Mouse (Mus musculus): ENCODE results near the gene Rps25.

DNA sequence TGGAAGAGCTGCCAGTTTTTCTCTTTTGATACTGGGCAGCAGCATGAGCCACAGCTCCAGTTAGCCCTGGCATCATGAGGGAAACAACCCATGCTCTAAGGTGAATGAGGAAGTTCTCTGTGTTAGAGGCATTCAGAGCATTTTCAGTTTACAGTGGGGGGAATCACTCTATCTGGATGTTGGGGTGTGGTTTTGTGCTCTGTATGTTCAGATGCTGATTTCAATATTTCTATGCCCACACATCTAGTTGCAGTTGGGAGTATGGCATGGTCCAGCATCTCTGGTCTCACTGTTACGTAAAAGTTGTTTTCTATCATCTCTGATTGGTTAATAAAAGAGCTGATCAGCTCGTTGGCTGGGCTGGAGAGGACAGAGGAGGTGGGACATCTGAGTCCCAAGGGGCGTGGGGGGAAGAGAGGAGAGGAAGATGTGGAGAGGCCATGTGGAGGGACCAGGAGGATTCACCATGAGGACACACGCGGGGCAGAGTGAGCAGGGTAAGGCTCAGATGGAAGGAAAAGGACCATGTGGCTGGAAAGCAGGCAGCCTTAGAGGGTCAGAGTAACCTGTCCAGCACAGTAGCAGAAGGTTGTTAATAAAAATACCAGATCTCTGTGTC lies 13.4 kb downstream of the Rps25 start:
- no peak for TF ChIP-seq CTCF (IDR thresholded peaks at IDR 0.05; ENCODE audit: extremely low read depth, insufficient read depth, insufficient read length, insufficient replicate concordance)
- TF ChIP-seq POLR2A (IDR thresholded peaks at IDR 0.05; ENCODE audit: low read depth, low read length) = no peak

All from spleen, adult 2 months (tissue).